Mouse (Mus musculus) adrenal gland, adult 10 weeks (tissue): ENCODE measurements around the gene Mdc1. TPM values are rescaled to one million over a fixed set of nuclear protein-coding genes. Genes with fewer than 3 reads are reported as not detected.

Experiments used
- polyA plus RNA-seq: library from polyadenylated mRNA; stranded (reverse); fragments of 350-450 nt; fragmentation: Illumina TruSeq; extraction: RNeasy Lipid Tissue Mini Kit (QIAGEN cat#74804); gene quantifications from one replicate; pipeline ENCODE4 v1.2.3, GENCODE M21; 2014; ENCODE audit warnings: low read depth, low replicate concordance

The Mdc1 gene
- 11.3 TPM for polyA plus RNA-seq

GRCm38 (mm10) chr17:35841076-35841950 lies at the start of gene Mdc1:
TSS of gene Mdc1 (plus strand) at chr17:35841515.

GRCm38 (mm10) chr17:35821439-35822430 lies 19.6 kb upstream of the Mdc1 start, which contains the start of gene Ier3:
TSS of gene Ier3 (plus strand) at chr17:35821684.

DNA sequence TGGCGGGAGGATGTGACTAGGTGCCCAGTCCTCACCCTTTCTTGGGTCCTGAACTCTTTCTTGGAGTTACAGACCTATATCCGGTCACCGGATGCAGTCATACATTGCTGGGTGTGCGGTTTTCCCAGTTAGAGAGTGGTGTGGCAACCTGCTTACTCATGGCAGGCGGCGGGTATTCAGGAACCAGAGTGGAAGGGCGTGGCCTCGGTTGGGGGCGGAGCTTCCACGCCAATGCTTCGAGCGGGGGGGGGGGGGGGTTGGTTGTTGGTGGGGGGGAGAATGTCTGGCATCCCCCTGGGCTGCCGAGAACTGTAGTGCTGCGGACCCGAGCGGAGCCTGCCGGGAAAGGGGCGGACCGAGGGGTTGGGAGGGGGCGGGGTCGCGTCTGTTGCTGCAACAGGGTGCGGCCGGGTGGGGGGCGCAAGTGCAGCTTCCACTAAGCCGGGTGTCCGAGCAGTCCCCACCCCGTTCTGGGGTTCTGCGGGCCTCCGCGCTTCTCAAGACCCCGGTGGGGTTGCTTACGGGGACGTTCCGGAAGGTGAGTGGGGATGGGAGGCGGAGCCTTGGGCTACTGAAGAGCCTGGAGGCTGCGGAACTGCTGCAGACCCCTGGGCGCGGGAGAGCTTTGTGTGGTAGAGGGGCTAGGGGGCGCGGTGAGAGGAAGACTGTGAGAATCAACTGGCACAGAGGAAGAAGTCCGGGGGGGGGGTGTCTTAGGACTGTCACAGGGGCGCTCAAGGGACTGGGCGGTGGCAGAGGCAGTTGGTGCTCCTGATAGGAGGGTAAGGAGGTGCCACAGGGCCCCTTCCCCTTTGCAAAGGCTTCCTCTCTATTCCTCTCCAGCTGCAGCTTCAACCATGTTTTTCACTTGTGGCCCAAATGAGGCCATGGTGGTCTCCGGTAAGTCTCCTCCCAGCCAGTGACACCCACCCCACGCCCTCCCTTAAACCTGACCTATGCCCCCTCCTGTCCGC lies 18.1 kb upstream of the Mdc1 start, which contains the start of gene Flot1:
Flot1 (plus strand) TSS at position 267 of the 974 bp plus-strand sequence.

DNA sequence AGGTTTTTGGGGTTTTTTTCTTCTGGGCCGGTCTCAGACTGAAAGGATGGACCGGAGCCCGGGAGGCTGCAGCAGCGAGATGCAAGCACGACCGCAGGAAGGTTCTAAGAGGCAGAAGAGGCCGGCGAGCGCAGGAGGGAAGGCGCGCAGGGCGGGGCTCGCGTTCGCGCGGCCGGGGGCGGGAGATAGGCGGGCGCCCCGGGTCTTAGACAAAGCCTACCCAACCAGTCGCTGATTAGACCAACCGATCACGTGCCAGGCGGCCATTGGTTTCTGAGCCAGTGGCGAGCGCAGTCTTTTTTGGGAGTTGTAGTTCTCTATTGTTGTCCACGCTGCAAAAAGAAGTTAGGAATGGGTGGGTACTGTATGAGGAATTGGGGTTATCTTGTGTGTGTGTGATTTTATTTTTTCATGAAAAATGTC lies 3.2 kb upstream of the Mdc1 start, which contains the start of gene Tubb5:
Tubb5 (minus strand) TSS at position 185 of the 423 bp plus-strand sequence.

GRCm38 (mm10) chr17:35861198-35861857 lies 20.0 kb downstream of the Mdc1 start, which contains the start of gene Nrm:
TSS of gene Nrm (plus strand) at chr17:35861318.

GRCm38 (mm10) chr17:35865481-35866280 lies 24.4 kb downstream of the Mdc1 start, which contains the start of gene Ppp1r18:
TSS of gene Ppp1r18 (plus strand) at chr17:35865593.

DNA sequence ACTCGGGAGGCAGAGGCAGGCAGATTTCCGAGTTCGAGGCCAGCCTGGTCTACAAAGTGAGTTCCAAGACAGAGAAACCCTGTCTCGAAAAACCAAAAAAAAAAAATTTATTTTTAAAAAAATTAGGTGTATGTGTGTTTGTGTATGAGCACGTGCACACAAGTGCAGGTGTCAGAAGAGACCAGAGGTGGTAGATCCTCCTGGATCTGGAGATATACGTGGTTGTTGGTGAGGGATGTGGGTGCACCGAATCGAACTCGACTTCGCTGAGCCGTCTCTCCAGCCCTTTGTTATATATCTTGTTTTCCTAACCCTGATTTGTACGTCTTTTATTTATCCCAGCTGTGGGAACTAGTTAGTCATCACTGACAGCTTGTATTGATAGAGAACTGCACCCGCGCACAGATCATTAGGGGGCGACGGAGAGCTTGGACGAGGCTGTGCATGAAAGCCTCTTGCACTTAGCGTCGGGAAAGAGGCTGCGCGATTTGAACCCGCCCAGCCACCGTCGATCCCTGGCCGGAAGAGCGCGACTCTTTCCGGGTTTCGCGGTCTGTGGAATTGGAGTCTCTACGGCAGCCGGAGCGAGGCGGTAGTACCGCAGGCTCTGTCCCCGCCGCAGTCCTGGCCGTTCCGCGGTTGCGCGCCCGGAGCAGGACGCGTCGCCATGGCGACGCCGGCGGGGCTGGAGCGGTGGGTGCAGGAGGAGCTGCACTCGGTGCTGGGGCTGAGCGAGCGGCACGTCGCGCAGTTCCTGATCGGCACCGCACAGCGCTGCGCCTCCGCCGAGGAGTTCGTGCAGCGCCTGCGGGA lies 38.1 kb downstream of the Mdc1 start, which contains the start of gene Dhx16:
Dhx16 (plus strand) TSS at position 575 of the 813 bp plus-strand sequence.

DNA sequence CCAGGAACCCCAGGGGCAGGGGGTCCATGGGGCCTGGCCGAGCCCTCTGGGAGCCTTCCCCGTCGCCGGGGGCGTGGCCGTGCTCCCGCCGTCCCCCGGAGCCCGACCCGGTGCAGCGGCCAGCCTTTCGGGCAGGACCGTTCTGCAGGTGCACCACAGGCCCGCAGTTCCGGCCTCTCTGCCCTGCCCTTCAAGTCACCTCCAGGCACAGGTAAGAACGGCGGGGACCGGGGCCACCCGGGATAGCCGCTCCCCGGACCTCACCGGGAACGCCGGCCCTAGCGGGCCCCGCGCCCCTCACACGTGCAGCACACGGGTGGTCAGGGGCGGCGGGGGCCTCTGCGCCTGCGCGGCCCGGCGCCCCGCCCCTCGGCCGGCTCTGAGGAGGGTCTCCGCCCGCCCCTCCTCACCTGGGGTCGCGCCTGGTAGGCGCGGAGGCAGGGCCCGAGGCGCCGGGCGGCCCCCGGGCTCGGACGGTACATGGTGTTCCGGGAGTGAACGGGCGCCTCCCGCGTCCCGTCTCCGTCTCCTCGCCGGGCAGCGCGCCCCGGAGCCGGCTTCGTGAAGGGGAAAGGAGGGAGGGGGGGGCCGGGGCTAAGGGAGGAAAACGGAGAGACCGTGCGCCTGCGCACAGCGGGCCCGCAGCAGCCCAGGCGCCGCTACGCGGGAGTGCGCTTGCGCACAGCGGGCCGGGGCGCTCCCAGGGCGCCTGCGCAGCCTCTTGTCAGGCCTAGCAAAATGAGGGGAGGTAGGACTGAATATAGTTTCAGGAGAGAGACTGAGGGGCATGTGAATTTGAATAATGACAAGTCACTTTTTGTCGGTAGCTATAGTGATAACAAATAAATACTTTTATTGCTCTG lies 55.7 kb downstream of the Mdc1 start, which contains the start of gene 2310061I04Rik:
2310061I04Rik (minus strand) TSS at position 651 of the 863 bp plus-strand sequence.

Other genes starting within 250 kb of the Mdc1 start
- not detected for gene Sfta2, start 240.0 kb upstream of the Mdc1 start, polyA plus RNA-seq
- not detected for gene Gm9573, start 214.9 kb upstream of the Mdc1 start, polyA plus RNA-seq
- gene Mucl3, start 197.8 kb upstream of the Mdc1 start, polyA plus RNA-seq: not detected
- gene Vars2, start 173.9 kb upstream of the Mdc1 start, polyA plus RNA-seq: 1.6 TPM
- 3.0 TPM for gene Gtf2h4, start 167.8 kb upstream of the Mdc1 start, polyA plus RNA-seq
- gene Ddr1, start 136.9 kb upstream of the Mdc1 start, polyA plus RNA-seq: 4.3 TPM
- 5.0 TPM for gene Ier3, start 19.8 kb upstream of the Mdc1 start, polyA plus RNA-seq
- 11.8 TPM for gene Flot1, start 18.3 kb upstream of the Mdc1 start, polyA plus RNA-seq
- gene Tubb5, start 3.2 kb upstream of the Mdc1 start, polyA plus RNA-seq: 40.9 TPM
- gene Nrm, start 19.8 kb downstream of the Mdc1 start, polyA plus RNA-seq: 1.1 TPM
- 4.7 TPM for gene Ppp1r18, start 24.1 kb downstream of the Mdc1 start, polyA plus RNA-seq
- 22.4 TPM for gene Dhx16, start 38.3 kb downstream of the Mdc1 start, polyA plus RNA-seq
- gene 2310061I04Rik, start 55.9 kb downstream of the Mdc1 start, polyA plus RNA-seq: 21.6 TPM
- 8.3 TPM for gene Atat1, start 68.6 kb downstream of the Mdc1 start, polyA plus RNA-seq
- gene Mrps18b, start 74.9 kb downstream of the Mdc1 start, polyA plus RNA-seq: 19.3 TPM
- gene Ppp1r10, start 74.9 kb downstream of the Mdc1 start, polyA plus RNA-seq: 48.2 TPM
- gene Abcf1, start 128.2 kb downstream of the Mdc1 start, polyA plus RNA-seq: 47.8 TPM
- gene Gnl1, start 138.3 kb downstream of the Mdc1 start, polyA plus RNA-seq: 1.4 TPM
- gene Prr3, start 138.7 kb downstream of the Mdc1 start, polyA plus RNA-seq: 2.4 TPM
- 8.5 TPM for gene H2-T24, start 179.0 kb downstream of the Mdc1 start, polyA plus RNA-seq
- gene H2-T23, start 191.3 kb downstream of the Mdc1 start, polyA plus RNA-seq: 3.4 TPM
- gene H2-T22, start 201.2 kb downstream of the Mdc1 start, polyA plus RNA-seq: 13.1 TPM
- gene Gm6034, start 201.4 kb downstream of the Mdc1 start, polyA plus RNA-seq: not detected
- gene Gm11127, start 216.9 kb downstream of the Mdc1 start, polyA plus RNA-seq: not detected